Mouse (Mus musculus) thymus, postnatal 4 days (tissue): ENCODE results near the gene Dkc1.
A peak's percentile ranks its signal among the peaks of the same experiment; 100 is the strongest.

ENCODE experiments used
- DNase-seq: peaks from one replicate; pipeline ENCODE4 v3.0.0; 2021

Gene Dkc1

GRCm38 (mm10) chrX:75095369-75096162 is at the start of gene Dkc1:
Gene Dkc1, plus strand, starts transcription at chrX:75095854.
- peak; percentile 90 for DNase-seq

- no peak for DNase-seq
Measured at GRCm38 (mm10) chrX:75045931-75046330, 49.7 kb upstream of the Dkc1 start.

GRCm38 (mm10) chrX:75046921-75047635 is 48.6 kb upstream of the Dkc1 start:
- DNase-seq: no peak

- DNase-seq: no peak
Measured at GRCm38 (mm10) chrX:75056120-75056775, 39.4 kb upstream of the Dkc1 start.

GRCm38 (mm10) chrX:75082351-75082750 is 13.3 kb upstream of the Dkc1 start:
- DNase-seq: peak; percentile 36

- no peak for DNase-seq
Measured at GRCm38 (mm10) chrX:75083982-75084773, 11.5 kb upstream of the Dkc1 start.

GRCm38 (mm10) chrX:75084774-75085508 is 10.7 kb upstream of the Dkc1 start, which contains the start of gene Gab3:
Gene Gab3, minus strand, starts transcription at chrX:75085458.
- peak; percentile 70 for DNase-seq

GRCm38 (mm10) chrX:75085654-75086053 is 10.0 kb upstream of the Dkc1 start:
- no peak for DNase-seq

GRCm38 (mm10) chrX:75096163-75096770 is 613 bp downstream of the Dkc1 start:
- DNase-seq: peak; percentile 8

- DNase-seq: no peak
Measured at GRCm38 (mm10) chrX:75098799-75099198, 3.1 kb downstream of the Dkc1 start.

GRCm38 (mm10) chrX:75102293-75102692 is 6.6 kb downstream of the Dkc1 start:
- no peak for DNase-seq

GRCm38 (mm10) chrX:75115550-75115949 is 19.9 kb downstream of the Dkc1 start:
- DNase-seq: no peak

GRCm38 (mm10) chrX:75125606-75126005 is 30.0 kb downstream of the Dkc1 start:
- no peak for DNase-seq

GRCm38 (mm10) chrX:75126893-75127292 is 31.2 kb downstream of the Dkc1 start:
- no peak for DNase-seq

GRCm38 (mm10) chrX:75128333-75128980 is 32.8 kb downstream of the Dkc1 start:
- DNase-seq: peak; percentile 23

- no peak for DNase-seq
Measured at GRCm38 (mm10) chrX:75129474-75129873, 33.8 kb downstream of the Dkc1 start.

- DNase-seq: peak; percentile 84
Measured at GRCm38 (mm10) chrX:75130467-75131160, 35.0 kb downstream of the Dkc1 start, which contains the start of gene Mpp1. Gene Mpp1, minus strand, starts transcription at chrX:75131016.

- no peak for DNase-seq
Measured at GRCm38 (mm10) chrX:75136938-75137337, 41.3 kb downstream of the Dkc1 start.

GRCm38 (mm10) chrX:75137729-75138128 is 42.1 kb downstream of the Dkc1 start:
- DNase-seq: no peak

- DNase-seq: no peak
Measured at GRCm38 (mm10) chrX:75138182-75138581, 42.5 kb downstream of the Dkc1 start.
